Mouse (Mus musculus): ENCODE data around the gene Strn3. TPM values are rescaled to one million over a fixed set of nuclear protein-coding genes. Genes with fewer than 3 reads are reported as not detected.

The Strn3 gene
- total and polyA plus RNA-seq, 3 experiments, result 22.1 to 47.9 (median 27.7) TPM

- Histone ChIP-seq H3K4me1 (ENCODE audit: control insufficient read depth in 1 of 2, insufficient read depth in 2 of 2) (no peaks in the 10 kb centered on the region), H3K9ac (ENCODE audit: insufficient read depth, low read depth) (no peak overlapping the region), H3K27ac (ENCODE audit: insufficient read depth, low read depth) (no peak overlapping the region), H3K9me3 (replicated peaks; ENCODE audit: low read length) (no peaks in the 10 kb centered on the region), H3K36me3 (replicated peaks in 1 of 2; ENCODE audit: control insufficient read depth in 1 of 2, insufficient read depth in 1 of 2, low read length in 1 of 2) (peaks cover 12 to 51% of the 10 kb centered on the region in 2 experiments), H3K4me2 (ENCODE audit: insufficient read depth, low read depth, poor library complexity, severe bottlenecking) (no peak overlapping the region), H3K4me3 (replicated peaks in 1 of 3; ENCODE audit: low read depth in 2 of 3, low read length in 2 of 3, poor library complexity in 1 of 3) (no peak overlapping the region), H3K27me3 (replicated peaks) (no peaks in the 10 kb centered on the region), H3K79me2 (replicated peaks; ENCODE audit: control insufficient read depth, extremely low read depth, insufficient read depth, poor library complexity, severe bottlenecking) (no peaks in the 10 kb centered on the region; the same call in 1 of the 2 replicates)
- in situ Hi-C loops (cut with MboI; ENCODE audit: low pct_ligation_motif_present, low pct_unique_long_range_greater_than_20kb, low sequenced_read_pairs) (no loop called here), dilution Hi-C loops (cut with MboI; ENCODE audit: extremely low pct_ligation_motif_present, extremely low pct_unique_long_range_greater_than_20kb, low sequenced_read_pairs) (no loop called here)
- DNase-seq (ENCODE audit: extremely low read depth), result no peak
- TF ChIP-seq TBP (conservative IDR thresholded peaks at IDR 0.05; ENCODE audit: low read depth, low read length) (no peak), ZNF384 (IDR thresholded peaks at IDR 0.05; ENCODE audit: low read depth, low read length) (no peak), POLR2AphosphoS2 (IDR thresholded peaks at IDR 0.05; ENCODE audit: low read depth, low read length) (no peak), MAZ (IDR thresholded peaks at IDR 0.05; ENCODE audit: low read depth, low read length) (no peak), IRF4 (IDR thresholded peaks at IDR 0.05; ENCODE audit: low read depth, low read length) (no peak), NELFE (IDR thresholded peaks at IDR 0.05; ENCODE audit: low read depth, low read length) (no peak), E2F4 (IDR thresholded peaks at IDR 0.05; ENCODE audit: insufficient replicate concordance, low read depth, low read length) (no peak), JUND (conservative IDR thresholded peaks at IDR 0.05; ENCODE audit: low read depth, low read length) (no peak), RCOR1 (conservative IDR thresholded peaks at IDR 0.05; ENCODE audit: low read depth, low read length) (no peak)
Observed at GRCm38 (mm10) chr12:51620572-51620971, 71.1 kb downstream of the Strn3 start.

GRCm38 (mm10) chr12:51612361-51612760, 79.3 kb downstream of the Strn3 start:
- no peak overlapping the region for H3K4me2 ChIP-seq (ENCODE audit: insufficient read depth, low read depth, poor library complexity, severe bottlenecking)
- peaks cover 15 to 59% of the 10 kb centered on the region in 2 experiments for H3K36me3 ChIP-seq (replicated peaks in 1 of 2; ENCODE audit: control insufficient read depth in 1 of 2, insufficient read depth in 1 of 2, low read length in 1 of 2)
- in situ Hi-C loops (cut with MboI; ENCODE audit: low pct_ligation_motif_present, low pct_unique_long_range_greater_than_20kb, low sequenced_read_pairs), result no loop called here
- dilution Hi-C loops (cut with MboI; ENCODE audit: extremely low pct_ligation_motif_present, extremely low pct_unique_long_range_greater_than_20kb, low sequenced_read_pairs), result no loop called here
- TF ChIP-seq IRF4 (IDR thresholded peaks at IDR 0.05; ENCODE audit: low read depth, low read length) (no peak), CTCF (conservative IDR thresholded peaks at IDR 0.05 in 1 of 2, IDR thresholded peaks at IDR 0.05 in 1 of 2; ENCODE audit: low read depth in 2 of 2, low read length in 2 of 2) (no peak), MEF2A (IDR thresholded peaks at IDR 0.05; ENCODE audit: borderline replicate concordance, low read depth, low read length) (no peak), ZKSCAN1 (IDR thresholded peaks at IDR 0.05; ENCODE audit: borderline replicate concordance, low read depth, low read length) (no peak), PAX5 (IDR thresholded peaks at IDR 0.05; ENCODE audit: low read length) (no peak), SMC3 (IDR thresholded peaks at IDR 0.05; ENCODE audit: low read depth, low read length) (no peak), E2F4 (IDR thresholded peaks at IDR 0.05; ENCODE audit: insufficient replicate concordance, low read depth, low read length) (no peak), JUN (IDR thresholded peaks at IDR 0.05; ENCODE audit: insufficient read depth, low read depth, low read length) (no peak), UBTF (IDR thresholded peaks at IDR 0.05; ENCODE audit: low read depth, low read length) (no peak), ZNF384 (IDR thresholded peaks at IDR 0.05; ENCODE audit: low read depth, low read length) (no peak), MAZ (IDR thresholded peaks at IDR 0.05; ENCODE audit: low read depth, low read length) (no peak), GABPA (IDR thresholded peaks at IDR 0.05; ENCODE audit: insufficient replicate concordance, low read depth, low read length) (no peak), NELFE (IDR thresholded peaks at IDR 0.05; ENCODE audit: low read depth, low read length) (no peak), POLR2A (IDR thresholded peaks at IDR 0.05; ENCODE audit: low read depth, low read length) (no peak), ZC3H11A (IDR thresholded peaks at IDR 0.05; ENCODE audit: low read depth, low read length) (no peak)
- DNase-seq (ENCODE audit: extremely low read depth), result no peak
- H3K4me1 ChIP-seq (ENCODE audit: control insufficient read depth in 1 of 2, insufficient read depth in 2 of 2), result peaks cover 0 to 4% of the 10 kb centered on the region in 2 experiments; a peak in 1 of 4 replicates
- H3K27ac ChIP-seq (ENCODE audit: insufficient read depth, low read depth), result no peak overlapping the region
- no peaks in the 10 kb centered on the region for H3K9me3 ChIP-seq (replicated peaks; ENCODE audit: low read length)
- no peaks in the 10 kb centered on the region for H3K79me2 ChIP-seq (replicated peaks; ENCODE audit: control insufficient read depth, extremely low read depth, insufficient read depth, poor library complexity, severe bottlenecking)
- H3K4me3 ChIP-seq (replicated peaks in 1 of 3; ENCODE audit: low read depth in 2 of 3, low read length in 2 of 3, poor library complexity in 1 of 3), result no peak overlapping the region
- H3K9ac ChIP-seq (ENCODE audit: insufficient read depth, low read depth), result no peak overlapping the region
- no peaks in the 10 kb centered on the region for H3K27me3 ChIP-seq (replicated peaks)

All from CH12.LX (cell line).